Mouse (Mus musculus) lung, postnatal 4 days (tissue): Measurements from ENCODE around the gene Kpna7.
"Not testable (repeated sequence)": the region's sequence is repeated elsewhere in the genome, so short reads cannot be mapped to it uniquely, and the experiment has no call there.

Experiments used
- DNase-seq, 2 experiments: peaks; one replicate each; pipeline ENCODE4 v3.0.0; 2021

Gene Kpna7

DNA sequence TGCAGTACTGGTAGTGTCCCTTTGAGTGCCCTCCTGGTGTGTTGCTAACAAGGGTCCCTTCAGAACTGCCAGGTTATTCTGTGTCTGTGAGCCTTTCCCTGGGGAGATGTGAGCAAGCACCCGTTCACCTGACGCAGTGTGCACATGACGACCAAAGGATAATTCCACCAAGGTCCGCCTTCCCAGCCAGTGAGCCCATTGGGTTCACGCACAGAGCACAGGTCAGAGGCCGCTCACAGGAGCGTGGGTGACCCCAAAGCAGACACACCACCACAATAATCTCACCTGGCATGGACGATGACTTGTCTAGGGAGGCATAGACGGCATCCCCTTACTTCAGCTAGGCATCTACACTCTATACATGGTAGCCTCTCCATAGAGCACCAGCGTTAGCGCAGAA lies 17.6 kb upstream of the Kpna7 start:
- not testable (repeated sequence) for DNase-seq

DNA sequence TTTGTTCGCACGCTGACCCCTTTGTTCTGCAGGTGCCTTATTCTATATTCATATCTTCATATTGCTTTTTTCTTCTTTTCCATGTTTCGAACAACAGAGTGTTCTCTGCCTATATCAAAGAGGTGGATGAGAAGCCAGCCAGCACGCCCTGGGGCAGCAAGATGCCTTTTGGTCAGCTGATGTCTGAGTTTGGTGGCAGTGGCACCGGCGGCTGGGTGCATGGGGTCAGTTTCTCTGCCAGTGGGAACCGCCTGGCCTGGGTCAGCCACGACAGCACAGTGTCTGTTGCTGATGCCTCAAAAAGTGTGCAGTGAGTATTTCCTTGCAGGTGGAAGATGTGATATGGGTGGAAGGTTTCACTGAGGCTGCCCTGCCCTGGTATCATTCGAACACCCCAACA lies 17.1 kb upstream of the Kpna7 start:
- DNase-seq: no peak

DNA sequence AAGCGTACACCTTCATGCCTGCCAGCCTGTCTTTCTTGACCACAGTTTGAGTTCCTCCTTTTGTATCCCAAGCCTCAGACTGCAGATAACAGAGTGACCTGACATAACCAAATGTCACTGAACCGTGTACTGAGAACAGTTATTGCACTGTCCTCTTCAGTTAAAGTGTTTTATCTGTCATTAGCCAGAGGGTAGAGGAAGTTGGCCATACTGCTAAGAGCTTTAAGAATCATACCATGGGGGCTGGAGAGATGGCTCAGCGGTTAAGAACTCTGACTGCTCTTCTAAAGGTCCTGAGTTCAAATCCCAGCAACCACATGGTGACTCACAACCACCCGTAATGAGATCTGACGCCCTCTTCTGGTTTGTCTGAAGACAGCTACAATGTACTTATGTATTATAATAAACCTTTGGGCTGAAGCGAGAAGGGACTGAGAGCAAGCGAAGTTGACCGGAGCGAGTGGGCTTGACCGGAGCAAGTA lies 14.6 kb upstream of the Kpna7 start:
- no peak for DNase-seq

DNA sequence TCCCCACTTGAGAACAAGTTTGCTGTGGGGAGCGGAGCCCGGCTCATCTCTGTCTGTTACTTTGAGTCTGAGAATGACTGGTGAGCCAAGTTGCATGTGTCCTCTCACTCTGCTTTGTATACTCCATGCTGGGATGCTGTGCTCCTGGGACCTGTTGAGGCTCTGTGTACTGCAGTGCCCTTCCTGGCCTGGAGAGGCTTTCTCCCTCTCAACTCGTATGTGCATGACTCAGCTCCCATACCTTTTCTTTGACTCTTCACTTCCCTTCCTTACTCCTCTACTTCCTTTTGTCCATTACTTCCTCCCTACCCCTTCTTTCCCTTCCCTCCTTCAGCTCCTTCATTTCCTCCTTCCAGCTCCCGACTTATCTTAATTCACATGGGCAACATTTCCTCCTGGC lies 12.4 kb upstream of the Kpna7 start:
- DNase-seq: no peak

DNA sequence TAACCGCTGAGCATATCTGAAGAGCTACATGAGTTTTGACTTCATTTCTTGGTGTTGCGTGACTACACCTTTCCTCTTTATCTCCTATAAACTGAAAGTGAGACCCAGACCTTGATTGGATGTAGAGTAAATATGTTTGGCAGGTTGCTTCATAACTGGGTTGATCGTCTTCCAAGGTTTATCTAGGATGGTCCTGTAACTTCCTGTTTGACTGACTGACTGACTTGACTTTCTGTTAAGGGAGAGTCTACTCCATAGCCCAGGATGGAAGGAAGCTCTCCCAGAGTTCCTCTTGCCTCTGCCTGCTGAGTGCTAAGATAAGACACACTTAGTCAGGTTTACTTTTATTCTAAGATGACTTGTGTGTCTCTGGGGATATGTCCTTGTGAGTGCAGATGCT lies 6.0 kb upstream of the Kpna7 start:
- DNase-seq: no peak

DNA sequence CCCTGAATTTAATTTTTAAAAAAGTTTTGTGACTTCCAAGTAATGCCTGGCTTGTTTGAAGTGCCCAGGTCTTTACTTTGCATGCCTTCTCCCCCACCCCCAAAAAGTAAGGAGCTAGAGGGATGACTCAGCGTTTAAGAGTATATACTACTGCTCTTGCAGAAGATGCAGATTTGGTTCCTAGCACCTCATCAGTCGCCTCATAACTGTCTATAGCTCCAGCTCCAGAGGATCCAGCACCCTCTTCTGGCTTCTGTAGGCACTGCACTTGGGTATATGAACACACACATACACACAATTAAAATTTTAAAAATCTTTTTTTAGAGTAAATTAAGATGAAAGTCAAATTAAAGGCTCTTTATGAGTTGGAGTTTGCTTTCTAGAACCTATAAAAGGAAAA lies 4.4 kb upstream of the Kpna7 start:
- no peak for DNase-seq

DNA sequence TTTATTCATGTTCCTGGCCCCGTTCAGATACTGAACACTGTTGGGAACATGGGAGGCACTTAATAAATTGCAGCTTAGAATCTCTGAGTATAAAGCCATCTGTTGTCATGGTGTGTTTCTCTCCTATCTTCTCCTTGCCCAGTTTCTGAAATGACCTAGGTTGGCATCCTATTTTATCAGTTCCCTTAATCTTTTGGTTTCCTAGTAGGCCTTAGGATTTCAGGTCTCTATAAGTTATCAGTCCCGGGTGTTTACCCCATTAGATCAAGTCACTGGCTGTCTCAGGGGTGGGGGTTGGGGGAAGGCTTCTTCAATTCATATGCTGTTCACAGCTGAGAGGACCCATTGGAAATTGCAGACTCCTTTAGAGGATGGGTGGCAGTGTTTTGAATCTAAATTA lies 992 bp upstream of the Kpna7 start:
- DNase-seq: no peak

DNA sequence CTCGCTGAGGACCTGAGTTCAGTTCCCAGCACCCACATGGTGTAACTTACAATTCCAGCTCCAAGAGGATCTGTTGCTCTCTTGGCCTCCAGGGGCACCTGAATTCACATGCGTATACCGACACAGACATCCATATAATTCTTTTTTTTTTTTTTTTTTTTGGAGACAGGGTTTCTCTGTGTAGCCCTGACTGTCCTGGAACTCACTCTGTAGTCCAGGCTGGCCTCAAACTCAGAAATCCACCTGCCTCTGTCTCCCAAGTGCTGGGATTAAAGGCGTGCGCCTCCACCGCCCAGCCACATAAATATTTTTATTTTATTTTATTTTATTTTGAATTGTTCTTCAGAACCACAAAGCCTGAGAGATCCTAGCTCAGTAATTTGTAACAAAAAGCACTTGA lies 629 bp downstream of the Kpna7 start:
- DNase-seq: not testable (repeated sequence)

DNA sequence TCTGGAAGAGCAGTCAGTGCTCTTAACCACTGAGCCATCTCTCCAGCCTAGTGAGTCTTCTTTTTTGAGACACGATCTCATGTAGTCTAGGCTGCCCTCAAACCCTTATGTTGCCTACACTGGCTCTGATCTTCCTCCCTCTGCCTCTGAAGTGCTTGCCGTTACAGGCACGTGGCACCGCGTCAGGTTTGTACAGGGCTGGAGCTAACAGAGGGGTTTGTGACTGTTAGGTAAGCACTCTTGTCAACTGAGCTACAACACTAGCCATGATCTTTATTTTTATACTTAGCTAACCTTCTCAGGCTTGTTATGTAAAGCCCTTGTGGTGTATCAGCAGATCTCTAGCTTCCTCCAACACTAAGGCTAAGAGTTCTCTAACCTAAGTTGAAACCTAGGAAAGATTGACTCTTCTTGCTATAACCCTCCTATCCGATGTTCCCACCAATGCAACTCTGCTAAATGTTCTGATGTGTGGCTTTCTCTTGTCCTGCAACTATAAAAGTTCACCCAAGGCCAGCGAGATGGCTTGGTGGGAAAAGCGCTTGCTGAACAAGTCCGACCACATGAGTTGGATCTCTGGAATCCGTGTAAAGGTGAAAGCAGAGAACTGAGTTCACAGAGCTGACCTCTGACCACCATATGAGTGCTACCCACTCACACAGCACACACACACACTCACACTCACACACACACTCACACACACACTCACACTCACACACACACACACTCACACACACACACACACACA lies 1.8 kb downstream of the Kpna7 start:
- peak; percentile 16 to 57 for DNase-seq

DNA sequence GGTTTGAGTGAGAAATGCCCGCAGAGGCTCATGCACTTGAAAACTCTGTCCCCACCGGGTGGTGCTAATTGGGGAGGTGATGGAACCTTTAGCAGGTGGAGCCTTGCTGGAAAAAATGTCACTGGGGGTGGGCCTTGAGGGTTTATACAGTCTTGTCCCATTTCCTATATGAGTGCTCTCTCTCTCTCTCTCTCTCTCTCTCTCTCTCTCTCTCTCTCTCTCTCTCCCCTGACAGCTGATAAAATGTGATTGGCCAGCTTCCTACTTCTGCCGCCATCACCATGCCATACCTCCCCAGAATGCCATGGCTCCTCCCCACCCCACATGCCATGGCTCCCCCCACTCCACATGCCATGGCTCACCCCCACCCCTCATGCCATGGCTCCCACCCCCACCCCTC lies 8.7 kb downstream of the Kpna7 start:
- no peak for DNase-seq

DNA sequence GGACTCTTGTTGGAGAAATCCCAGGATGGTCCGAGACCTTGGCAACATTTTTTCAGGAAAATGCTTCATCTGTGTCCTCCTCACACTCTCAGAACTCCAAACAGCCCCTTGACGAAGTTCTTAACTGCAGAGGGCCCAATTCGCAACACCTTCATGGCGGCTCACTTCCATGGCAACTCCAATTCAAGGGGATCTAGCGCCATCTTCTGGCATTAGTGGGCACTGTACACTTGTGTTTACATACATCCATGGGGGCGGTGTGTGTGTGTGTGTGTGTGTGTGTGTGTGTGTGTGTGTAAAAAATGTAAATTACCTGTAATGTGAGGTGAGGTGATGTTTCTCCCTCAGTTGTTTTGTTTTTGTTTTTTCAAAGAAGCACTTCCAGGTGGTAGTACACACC lies 12.5 kb downstream of the Kpna7 start:
- no peak for DNase-seq

DNA sequence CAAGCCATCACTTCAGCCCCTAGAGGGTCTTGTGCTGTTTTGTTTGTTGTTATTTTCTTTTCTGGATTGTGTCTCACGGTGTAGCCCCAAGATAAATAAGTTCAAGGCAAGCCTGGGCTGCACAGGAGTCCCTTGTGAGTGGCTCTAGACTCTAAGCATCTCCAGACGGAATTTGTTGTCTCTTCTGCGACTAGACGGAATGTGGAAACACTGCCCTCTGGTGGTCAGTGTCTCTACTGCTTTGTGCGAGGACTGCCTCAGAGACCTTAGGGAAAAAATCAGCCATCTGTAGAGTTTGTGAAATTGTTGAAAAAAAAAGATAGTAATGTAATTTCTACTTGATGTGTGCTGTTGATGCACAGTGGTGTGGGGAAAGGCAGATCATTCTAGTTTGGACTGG lies 14.1 kb downstream of the Kpna7 start:
- DNase-seq: peak; percentile 51 to 76

DNA sequence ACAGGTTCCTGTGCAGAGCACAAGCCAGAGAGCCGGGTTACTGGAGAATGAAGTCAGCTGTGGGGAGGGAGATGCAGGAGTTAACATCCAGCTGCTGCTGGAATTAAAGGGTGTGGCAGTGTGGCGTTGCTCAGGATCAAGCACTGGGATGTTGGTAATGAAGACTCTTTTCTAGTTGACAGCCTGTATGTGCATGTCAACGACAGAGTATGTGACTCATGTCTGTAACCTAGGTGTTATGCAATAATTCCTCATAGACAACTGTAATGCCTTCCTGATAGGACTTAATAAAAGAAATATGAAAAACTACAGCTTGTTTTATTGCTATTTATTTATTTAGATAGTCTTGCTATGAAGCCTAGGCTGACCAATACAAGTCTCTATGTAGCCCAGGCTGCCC lies 15.0 kb downstream of the Kpna7 start:
- no peak for DNase-seq

DNA sequence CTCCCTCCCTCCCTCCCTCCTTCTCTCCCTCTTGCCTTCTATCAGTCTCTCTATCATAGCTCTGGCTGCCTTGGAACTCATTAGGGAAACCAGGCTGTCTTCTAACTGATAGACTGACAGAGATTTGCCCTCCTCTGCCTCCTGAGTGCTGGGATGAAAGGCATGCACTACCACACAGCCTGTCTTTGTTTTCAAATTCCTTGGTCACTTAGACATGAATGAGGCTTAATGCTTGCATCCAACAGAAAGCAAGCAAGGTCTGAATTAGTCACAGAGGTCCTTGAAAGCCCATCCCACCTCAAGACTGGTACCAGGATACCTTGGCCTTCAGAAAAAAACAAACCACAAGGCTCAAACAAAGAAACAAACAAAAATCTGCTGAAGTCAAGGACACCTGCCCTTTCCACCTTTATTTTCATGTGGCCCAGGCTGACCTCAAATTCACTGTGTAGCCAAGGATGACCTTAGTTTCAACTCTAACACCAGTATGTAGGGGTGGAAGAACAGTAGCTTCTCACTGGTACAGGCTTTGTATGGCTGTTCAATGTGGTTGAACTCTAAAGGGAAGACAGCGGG lies 19.0 kb downstream of the Kpna7 start:
- peak in 1 of 2 experiments; percentile 0 for DNase-seq

DNA sequence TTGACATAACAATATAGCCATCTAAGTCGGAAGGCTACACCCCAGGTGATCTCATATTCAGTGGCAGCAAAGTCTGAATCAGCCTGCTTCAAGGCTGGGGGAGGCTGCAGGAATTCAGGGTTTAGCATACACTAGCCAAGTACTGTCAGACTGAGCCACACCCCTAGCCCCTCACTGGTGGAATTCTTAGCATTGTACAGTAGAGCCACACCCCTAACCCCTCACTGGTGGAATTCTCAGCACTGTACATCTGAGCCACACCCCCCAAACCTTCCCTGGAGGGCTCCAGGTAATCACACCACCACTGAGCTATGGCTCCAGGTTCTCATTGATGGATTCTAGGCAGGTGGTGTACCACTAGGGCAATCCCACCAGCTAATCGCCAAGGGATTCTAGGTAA lies 24.3 kb downstream of the Kpna7 start:
- no peak for DNase-seq

DNA sequence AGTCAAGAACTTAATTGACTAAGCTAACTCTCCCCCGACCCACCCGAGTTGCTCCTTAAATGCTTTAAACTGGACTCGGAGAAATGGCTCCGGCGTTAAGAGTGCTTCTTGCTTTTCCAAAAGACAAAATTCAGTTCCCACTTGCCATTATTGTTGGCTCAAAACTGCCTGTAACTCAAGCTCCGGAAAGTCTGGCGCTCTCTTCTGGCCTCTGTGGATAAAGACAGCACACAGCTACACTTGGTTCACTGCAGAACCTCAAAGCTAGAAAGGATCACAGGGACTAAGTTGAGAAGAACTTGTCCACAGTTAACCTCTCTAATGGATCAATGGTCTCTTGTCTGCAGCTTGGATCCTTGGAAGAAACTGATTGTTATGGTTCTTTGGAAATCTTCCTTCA lies 25.1 kb downstream of the Kpna7 start:
- DNase-seq: no peak

DNA sequence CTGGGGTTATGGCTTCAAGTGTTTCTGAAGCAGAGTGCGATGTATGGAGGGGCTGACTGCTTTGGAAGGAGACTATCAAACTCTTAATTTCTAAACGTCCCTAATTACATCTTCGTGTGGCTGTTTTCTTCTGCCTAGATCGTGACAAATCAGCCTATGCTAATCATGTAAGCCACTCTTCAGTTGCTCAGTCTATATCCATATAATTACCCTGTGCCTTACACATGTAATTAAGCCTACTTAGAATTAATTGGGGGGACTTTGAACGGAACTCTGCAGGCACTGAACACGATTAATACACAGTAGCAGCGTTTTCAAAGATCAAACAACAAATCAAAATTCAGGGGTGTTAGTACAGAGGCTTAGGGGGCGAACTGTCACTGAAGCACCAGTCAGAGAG lies 25.9 kb downstream of the Kpna7 start:
- no peak for DNase-seq

DNA sequence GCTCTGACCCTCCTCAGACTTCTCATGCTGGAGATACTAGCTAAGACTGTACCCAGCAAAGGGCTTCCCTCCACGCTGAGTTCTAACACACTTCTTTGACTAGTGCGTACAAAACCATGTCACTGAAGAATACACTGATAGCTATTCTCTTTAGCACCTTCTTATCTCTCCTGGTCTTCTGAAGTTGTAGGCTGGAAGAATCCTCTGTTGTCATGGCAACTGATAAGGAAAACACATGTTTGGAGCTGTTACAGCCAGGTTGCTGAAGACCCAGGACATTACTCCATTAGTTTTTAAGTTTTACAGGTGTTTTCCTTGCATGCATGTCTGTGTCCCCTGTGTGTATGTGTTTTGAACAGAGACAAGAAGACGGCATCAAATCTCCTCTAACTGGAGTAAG lies 29.6 kb downstream of the Kpna7 start:
- DNase-seq: not testable (repeated sequence)

DNA sequence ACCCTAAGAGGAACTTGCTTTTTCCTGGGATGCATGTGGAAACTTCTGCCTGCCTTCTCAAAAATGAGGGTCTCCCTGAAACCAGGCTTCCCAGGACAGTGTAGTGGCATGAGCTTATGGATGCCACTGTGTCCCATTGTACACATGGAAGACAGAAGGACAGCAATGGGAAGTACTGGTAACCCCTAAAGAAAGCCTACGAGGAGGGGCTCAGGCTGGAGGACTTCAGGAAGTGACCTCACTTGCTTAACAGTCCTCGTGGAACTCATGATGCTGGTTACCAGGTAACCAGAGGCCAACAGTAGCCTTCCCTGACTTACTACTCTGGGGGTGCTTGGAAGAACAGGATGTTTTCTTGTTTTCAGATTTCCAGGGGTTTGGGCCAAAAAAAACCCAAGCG lies 41.1 kb downstream of the Kpna7 start, which contains the start of gene 1700018F24Rik:
TSS of gene 1700018F24Rik (plus strand) at position 301 of the 400 bp plus-strand sequence.
- DNase-seq: not testable (repeated sequence)

DNA sequence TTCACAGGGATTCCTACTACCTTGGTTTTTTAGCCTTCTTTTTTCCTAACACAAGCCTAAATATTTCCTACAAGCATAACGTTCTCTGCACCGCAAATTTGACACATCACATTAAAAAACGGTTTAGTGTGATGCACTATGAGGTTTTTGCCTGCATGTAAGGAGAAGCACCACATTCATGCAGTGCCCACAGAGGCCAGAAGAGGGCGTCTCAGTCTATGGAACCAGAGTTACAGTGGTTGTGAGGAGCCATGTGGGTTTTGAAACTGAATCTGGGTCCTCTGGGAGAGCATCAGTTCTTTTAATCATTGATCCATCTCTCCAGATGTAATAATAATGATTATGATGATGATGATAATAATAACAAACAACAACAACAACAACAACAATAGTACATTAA lies 42.2 kb downstream of the Kpna7 start:
- peak in 1 of 2 experiments; percentile 9 for DNase-seq

DNA sequence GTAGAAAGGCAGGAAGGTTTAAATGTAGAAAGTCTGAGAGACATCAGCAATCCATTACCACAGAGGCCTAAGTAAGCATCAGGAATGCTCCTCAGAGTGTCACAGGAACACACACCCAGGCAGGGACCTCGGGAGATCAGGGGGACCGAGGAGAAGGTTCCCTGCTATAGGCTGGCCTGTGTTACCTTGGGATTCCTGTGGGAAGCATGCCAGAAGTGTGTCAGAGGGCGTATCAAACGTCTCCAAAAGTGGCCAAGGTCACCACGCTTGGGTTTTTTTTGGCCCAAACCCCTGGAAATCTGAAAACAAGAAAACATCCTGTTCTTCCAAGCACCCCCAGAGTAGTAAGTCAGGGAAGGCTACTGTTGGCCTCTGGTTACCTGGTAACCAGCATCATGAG lies 51.4 kb downstream of the Kpna7 start, which contains the start of gene Gm4871:
TSS of gene Gm4871 (minus strand) at position 364 of the 400 bp plus-strand sequence.
- DNase-seq: not testable (repeated sequence)

DNA sequence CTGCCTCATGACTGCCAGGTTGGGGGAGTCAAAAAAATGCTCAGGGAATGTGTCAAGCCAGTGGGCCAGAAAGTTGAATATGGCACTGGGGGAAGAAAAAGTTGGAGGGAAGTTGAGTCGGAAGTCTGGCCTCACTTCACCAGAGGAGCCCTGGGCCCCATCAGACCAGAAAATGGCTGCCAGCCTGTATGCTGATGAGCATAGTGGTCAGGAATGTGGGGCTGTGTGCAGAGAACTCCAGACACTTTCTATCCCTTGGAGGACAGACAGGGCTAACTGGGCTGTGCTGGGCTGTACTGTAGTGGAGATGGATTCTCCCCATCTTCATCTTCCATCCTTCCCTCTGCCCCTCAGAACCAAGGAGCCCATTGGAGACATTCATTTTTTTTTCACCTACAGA lies 53.4 kb downstream of the Kpna7 start:
- not testable (repeated sequence) for DNase-seq

DNA sequence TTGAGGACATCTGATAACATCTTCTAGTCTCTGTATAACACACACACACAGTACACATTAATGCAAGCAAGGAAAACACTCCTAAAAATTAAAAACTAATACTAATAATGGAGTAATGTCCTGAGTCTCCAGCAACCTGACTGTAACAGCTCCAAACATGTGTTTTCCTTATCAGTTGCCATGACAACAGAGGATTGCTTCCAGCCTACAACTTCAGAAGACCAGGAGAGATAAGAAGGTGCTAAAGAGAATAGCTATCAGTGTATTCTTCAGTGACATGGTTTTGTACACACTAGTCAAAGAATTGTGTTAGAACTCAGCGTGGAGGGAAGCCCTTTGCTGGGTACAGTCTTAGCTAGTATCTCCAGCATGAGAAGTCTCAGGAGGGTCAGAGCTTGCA lies 63.1 kb downstream of the Kpna7 start:
- DNase-seq: not testable (repeated sequence)

DNA sequence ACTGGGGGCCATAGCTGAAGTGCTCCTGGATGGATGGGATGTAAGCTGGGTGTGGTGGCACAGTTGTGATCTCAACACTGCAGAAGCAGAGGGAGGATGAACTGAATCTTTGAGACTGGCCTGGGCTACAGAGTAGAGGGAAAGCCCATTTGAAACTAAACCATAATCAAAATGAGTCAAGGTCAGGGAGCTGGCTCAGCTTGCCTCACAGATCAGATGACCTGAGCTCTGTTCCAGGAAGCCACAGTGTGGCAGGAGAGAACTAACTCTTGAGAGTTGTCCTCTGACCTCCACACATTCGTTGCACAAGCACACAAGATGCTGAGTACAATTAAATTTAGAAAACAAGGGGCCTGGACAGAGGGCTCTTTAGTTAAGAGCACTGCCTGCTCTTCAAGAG lies 63.6 kb downstream of the Kpna7 start:
- not testable (repeated sequence) for DNase-seq

DNA sequence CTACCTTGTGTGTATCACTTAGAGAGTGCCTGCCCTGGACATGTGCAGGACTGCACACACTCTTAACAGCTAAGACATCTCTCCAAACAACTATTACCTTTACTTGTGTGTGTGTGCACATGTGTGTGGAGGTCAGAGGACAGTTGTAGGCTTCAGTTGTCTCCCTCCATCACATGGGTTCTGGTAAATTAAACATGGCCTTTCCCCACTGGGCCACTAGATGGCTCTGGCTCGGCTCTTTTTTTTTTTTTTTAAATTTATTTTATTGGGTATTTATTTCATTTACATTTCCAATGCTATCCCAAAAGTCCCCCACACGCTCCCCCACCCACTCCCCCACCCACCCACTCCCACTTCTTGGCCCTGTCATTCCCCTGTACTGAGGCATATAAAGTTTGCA lies 67.1 kb downstream of the Kpna7 start:
- DNase-seq: not testable (repeated sequence)
